Mouse (Mus musculus) cerebellum, adult (tissue): ENCODE measurements around the gene Nav1.
A peak's percentile ranks its signal among the peaks of the same experiment; 100 is the strongest.

Source experiments
- ATAC-seq: cut with Nextera tagmentation; 2 replicates; pipeline ENCODE4 v1.9.2; 2017; ENCODE audit warnings: mild to moderate bottlenecking, moderate library complexity, mixed read lengths; ENCODE audit not compliant: insufficient number of reproducible peaks, low FRiP score, low TSS enrichment

Nav1 gene

DNA sequence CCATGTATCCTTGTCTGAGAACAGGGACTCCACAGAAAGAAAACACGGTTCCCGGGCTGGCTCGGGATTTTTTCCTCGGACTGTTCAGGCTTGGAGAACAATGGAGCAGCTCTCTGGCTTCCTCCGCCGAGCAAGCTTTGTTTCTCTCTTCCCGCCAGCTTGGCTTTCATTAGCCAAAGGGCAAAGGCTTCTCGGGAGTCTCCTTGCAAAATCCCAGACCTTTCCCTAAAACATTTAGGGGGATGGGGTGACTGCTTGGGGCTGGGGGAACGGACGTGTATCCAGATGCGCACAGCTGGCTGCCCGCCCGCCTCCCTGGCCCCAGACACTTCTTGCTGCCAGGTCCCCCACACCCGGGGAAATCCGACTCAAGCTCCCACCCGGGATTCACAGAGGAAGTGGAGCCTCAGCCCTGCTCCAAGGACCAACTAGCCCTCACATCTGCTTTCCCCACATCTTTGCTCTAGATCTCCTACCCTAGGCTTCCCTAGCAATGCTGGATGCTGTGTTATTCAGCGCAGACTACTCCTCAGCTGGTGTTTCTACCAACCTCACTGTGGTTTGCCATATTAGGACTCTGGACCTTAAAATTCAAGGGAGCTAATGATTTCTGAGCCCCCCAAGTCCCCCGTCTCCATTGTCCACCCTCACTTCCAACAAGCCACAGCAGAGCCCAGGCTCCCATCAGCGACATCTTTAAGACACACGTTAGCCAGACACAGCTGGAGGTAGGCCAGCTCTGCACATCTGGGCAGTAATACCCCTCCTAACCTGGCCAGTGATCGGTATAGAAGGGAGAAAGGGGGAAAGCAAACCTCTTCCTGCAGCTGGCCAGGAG, 23.2 kb downstream of the Nav1 start:
- no peak for ATAC-seq

DNA sequence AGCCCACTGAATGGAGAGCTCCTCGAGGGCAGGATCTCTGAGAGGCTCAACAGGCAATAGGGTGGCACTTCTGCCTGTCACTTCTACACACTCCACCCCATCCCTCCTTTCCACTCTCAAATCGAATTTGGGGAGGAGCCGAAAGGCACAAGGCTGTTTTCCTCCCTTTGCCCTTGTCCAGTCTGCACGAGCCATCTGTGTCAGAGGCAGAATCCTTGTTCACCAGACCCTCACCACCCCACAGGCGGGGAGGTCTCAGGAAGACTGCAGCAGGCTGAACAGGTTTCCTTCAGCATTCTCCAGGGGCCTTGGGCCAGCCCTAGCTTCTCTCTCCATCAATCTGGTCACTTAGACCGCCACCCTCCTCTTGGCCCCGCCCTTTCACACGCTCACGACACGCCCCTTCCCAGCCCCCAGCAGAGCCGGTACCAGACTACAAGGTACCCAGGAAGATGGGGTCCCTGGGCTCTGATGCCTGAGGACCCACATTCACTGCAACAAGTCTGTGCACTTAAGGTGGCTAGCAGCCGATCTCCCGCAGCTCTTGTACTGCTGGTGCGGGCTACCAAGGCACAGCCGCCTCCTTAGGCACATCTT, 23.9 kb downstream of the Nav1 start:
- ATAC-seq, result 0 out of 2 replicates have a peak, but pooled peaks have one; percentile 22

DNA sequence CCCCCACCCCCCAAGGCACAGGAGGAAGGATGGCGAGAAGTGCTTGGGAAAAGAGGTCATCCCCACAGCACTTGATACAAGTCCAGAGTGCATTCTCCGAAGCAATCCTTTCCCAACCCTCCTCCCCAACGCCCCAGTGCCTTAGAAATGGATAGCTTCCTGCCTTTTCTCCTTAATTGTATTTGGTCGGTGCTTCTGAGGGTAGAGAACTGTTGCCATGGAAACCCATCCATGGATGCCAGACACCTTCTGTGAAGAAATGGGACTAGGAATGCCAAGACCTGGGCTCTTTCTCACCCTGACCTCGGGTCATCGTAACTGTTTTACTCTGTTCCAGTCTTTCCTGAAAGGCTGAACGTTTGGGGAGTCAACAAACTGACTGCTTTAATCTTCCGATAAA, 26.1 kb downstream of the Nav1 start:
- ATAC-seq, result no peak

DNA sequence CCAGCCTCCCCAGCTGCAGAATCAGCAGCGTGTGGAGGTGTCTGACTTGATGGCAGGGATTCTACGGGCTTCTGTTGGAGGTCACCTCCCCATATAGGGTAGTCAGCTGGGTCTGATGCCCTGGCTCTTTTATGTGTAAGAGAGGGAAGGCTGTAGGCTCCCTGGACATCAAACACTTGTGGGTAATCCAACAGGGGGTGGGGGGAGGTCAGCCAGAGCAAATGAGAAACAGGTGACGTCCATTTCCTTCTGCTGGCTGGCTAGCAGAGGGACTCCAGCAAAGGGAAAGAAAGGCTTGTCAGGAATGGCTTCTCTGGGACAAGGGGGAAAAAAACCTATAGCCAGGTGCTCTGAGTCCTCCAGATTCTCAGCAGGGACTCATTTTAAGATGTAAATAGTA, 28.0 kb downstream of the Nav1 start:
- no peak for ATAC-seq

DNA sequence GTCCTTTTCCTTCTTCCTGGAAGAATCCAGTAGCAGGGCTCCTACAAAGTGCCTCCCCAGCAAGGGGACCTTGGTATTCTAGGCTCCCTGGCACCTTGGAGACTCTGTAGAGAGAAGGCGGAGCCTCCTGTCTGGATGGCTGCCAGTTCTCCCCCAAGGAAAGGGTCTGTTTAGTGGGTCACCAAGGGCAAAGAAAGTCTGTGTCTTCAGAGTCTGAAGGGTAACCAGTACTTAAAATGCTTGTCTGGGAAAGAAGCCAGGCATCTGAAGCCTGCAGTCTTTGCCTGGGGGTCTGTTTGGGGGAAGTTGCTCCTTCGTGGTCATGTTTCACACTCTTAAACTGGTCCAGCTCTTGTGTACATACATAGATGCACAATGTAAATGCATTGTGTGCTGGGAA, 29.3 kb downstream of the Nav1 start:
- no peak for ATAC-seq

- ATAC-seq, result no peak
Observed at GRCm38 (mm10) chr1:135575393-135575792, 31.7 kb downstream of the Nav1 start.

DNA sequence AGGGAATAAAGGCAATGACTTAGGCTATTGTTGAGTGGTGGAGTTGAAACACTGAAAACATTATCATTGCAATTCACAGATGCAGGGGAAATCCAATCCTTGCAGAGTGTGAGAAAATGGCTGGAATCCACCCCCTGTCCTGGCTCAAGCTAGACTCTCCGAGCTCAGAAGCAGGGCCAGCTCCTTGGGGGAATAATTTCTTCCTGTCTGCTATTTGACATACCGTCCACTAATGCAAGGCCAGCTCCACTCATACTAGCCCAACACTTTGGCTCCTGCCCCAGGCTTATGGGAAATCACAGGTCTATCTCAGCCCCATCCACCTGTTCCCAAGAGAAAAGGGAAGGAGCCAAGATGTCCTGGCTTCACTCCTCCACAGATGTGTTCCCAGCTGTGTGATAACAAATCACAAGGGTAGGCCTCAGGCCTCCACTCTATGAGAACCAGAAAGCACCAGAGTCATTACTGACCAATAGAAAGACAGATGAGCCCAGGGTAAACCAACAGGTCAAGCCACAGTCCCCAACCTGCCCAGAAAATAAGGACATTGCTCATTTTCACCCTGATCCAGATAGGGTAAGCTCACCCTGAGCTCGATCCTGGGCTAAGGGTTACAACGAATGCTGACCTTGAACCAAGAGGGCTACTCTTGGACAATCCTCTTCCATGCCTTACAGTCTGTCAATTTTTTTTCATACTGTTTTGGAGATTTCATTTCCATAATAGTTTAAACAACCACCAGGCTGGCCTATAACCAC, 32.5 kb downstream of the Nav1 start:
- no peak for ATAC-seq

GRCm38 (mm10) chr1:135572139-135572892, 34.8 kb downstream of the Nav1 start:
- ATAC-seq, result no peak

DNA sequence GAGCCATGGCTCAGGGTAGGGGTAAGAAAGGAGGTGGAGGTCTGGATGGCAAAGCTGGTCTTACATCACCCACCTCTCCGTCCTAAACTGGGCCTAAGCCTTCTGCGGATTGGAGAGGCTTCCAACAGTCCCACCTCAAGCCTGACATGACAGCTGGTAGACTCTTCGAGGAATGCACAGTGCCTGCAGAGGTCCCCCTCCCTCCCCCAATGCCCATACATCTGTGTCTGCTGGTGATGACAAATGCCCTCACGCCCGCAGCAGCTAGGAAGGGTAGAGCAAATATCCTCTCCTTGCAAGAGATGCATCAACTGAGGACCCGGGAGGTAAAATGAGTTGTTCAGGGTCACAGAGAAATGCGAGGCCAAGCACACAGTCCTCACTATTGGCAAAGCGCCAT, 39.0 kb downstream of the Nav1 start:
- no peak for ATAC-seq

DNA sequence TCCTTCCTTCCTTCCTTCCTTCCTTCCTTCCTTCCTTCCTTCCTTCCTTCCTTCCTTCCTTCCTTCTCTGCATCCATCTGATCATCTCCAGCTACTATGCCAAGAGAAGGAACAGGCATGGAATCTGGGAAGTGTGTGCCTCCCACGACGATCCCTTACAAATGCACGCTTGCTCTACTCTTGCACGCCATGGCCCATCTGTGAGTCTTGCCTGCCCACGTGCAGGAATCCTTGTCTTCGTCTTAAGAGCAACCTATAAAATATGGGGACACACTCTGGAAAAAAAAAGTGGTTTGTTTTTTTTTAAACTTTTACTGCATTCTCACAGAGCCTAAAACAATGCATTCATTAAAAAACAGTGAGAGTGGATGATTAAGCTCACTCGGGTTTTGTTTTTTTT, 40.5 kb downstream of the Nav1 start:
- ATAC-seq, result no peak

DNA sequence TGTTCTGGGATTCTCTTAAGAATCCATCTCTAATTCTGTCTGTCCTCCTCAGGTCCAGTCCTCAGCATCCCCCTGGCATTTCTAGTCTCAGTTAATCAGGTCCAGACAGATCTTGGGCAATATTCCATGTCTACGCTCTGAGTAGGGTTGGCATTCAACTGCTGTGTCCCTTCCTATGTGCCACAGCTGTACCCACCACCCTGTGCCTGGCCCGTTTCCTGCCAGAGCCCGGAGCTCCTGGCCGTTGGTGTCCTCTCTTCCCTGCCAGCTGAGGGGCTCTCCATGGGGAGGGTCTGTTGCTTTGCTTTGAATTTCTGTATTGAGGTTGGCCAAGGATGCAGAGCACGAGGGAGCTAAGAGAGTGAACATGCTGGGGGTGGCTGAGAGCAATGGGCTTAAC, 41.3 kb downstream of the Nav1 start:
- no peak for ATAC-seq

DNA sequence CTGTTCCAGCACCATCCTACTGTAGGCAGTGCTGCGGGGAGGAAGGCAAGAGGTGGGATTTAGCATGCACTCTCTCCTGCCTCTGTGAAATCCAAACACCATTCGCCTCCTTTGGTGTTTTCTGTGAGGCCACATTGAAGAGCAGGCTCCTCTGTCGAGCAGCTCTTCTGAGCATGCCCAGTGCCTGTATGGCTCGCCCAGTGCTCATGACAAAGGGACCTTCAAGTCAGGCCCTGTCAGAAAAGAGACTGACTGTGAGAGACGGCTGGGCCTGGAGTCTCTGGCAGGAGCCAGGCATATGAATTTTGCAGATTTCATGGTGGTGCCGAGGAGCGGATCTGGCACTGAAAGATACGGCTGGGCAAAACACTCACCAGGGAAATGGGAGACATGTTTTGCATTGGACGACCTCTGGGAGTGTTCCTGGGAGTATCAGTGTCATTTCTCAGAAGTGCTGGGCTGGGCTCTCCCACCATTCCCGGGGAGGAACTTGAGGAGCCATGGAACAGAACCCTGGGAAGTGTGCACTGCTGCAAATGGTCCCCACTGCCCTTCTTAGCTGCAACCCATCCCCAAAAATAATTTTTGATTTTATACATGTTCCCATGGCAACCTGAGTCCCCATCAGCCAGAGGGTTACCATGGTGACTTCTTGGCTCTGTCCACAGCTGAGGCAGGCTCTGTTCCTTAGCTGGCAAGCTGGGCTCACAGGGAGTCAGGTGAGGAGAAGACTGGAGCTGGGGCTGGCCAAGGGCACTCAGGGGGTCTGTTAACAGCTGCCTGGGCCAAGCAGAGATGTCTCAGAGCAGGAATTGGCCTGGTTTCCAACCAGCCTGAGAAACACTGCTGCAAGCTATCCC, 42.2 kb downstream of the Nav1 start:
- no peak for ATAC-seq

- no peak for ATAC-seq
Observed at GRCm38 (mm10) chr1:135563781-135564414, 43.2 kb downstream of the Nav1 start.

GRCm38 (mm10) chr1:135562982-135563650, 44.0 kb downstream of the Nav1 start:
- no peak for ATAC-seq

- no peak for ATAC-seq
Observed at GRCm38 (mm10) chr1:135562115-135562514, 45.0 kb downstream of the Nav1 start.

DNA sequence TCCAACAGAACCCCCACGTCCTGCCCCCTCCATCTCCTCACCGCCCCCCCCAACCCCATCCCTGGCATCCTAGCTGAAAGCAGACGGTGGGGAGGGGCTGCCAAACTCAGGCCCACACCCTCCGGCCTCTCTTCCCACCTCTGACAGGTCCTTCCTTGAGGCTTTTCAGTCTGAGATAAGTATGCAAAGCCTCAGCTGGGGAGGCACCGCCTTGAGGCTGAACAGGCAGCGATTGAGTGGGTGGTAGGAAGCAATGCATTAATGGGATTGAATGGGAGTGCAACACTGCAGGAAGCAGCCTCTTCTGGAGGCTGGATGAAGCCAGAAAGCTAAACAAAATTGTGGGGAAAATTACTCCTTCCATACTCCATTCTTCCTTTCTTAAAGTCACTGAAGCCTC, 45.8 kb downstream of the Nav1 start:
- ATAC-seq, result no peak

- ATAC-seq, result no peak
Observed at GRCm38 (mm10) chr1:135557976-135558375, 49.1 kb downstream of the Nav1 start.

GRCm38 (mm10) chr1:135555885-135556284, 51.2 kb downstream of the Nav1 start:
- no peak for ATAC-seq
